Mouse (Mus musculus): Measurements from ENCODE around the gene Bicd2.

Gene Bicd2

DNA sequence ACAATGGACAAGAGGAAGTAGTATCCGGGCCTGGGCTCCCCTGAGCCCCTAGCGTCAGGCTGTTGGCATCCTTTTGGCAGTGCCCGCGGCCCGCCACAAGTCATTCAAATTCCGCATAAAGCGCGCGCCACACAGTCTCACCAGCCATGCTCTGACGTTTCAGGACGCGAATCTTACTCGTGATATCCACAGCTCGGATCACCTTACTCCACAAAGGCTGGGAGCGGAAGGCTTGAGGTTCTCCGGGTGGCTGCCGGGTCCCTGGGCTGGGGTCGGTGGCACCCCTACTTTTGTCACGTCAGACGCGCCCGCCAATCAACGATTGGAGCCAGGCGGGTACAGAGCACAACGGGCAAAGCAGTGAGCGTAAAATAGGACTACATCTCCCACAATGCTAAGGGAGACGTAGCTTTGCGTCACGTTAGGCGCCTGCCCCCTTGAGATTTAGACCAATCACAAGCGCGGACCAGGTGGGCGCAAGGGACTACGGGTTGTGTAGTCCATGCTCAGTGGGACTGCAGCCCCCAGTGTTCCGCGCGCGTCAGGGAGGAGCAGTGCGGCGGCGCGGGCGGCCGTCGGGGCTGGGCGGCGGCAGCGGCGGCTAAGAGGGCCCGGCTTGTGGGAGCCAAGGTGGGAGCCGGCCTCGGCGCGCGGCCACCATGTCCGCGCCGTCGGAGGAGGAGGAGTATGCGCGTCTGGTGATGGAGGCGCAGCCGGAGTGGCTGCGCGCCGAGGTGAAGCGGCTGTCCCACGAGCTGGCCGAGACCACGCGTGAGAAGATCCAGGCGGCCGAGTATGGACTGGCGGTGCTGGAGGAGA is at the start of gene Bicd2:
Gene Bicd2, plus strand, starts transcription at position 574 of the 819 bp plus-strand sequence.
- ChIA-PET POLR2A (interaction anchor here in 3 of 4 experiments (0.5 to 3.2 kb wide), 62 partner anchors 9 to 343 kb away, joined by 3 to 26 read pairs (median 4); partner anchors contain the start of genes Ippk (in 3 of the 3), Cenpp (in 2 of the 3), Ninj1 (in 2 of the 3) and Nol8 (in 2 of the 3)), CTCF (interaction anchor here in 3 of 4 experiments (0.5 to 2.6 kb wide), 10 partner anchors 38 to 304 kb away, joined by 3 to 18 read pairs (median 4); no protein-coding TSS in a partner anchor)

DNA sequence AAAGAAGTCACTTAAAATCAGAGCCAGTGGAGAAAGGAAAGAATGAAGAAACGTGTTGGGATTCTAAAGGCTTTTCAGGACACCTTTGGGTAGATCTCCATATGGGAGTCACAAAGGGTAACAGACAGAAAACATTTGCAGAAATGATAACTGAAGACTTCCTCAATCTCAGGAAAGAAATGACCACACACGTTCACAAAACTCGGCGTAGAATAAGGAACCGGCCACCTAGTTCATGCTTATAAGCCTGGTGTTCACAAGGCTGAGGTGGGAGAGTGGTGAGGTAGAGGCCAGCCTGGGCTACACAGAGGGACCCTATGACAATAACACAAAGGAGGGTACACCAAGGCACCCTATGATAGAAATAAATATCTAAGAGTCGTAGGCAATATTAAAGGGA is 49.4 kb upstream of the Bicd2 start:
- ChIA-PET POLR2A (no interaction called here), CTCF (no interaction called here)

DNA sequence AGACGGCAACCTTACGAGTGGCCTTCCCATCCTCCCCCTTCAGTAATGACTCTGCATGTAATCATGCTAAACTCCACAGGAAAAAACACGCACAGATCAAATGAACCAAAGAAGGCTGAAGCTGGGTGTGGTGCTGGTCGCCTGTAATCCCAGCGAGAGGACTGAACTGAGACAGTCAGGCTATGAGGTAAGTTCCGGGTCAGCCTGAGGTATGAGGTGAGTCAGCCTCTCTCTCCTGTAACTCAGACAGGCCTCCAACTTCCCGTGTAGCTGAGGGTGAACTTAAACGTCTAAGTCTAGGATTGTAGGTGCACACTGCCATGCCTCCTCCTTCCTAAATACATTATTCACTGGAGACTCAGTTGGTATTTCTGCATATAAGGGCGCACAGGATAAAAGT is 47.3 kb upstream of the Bicd2 start:
- ChIA-PET POLR2A (interaction anchor here in 1 of 4 experiments (0.6 kb wide), 1 partner anchor 14 kb away, joined by 3 read pairs; no protein-coding TSS in a partner anchor), CTCF (no interaction called here)

GRCm38 (mm10) chr13:49296270-49296669 is 45.1 kb upstream of the Bicd2 start:
- POLR2A ChIA-PET, result no interaction called here

DNA sequence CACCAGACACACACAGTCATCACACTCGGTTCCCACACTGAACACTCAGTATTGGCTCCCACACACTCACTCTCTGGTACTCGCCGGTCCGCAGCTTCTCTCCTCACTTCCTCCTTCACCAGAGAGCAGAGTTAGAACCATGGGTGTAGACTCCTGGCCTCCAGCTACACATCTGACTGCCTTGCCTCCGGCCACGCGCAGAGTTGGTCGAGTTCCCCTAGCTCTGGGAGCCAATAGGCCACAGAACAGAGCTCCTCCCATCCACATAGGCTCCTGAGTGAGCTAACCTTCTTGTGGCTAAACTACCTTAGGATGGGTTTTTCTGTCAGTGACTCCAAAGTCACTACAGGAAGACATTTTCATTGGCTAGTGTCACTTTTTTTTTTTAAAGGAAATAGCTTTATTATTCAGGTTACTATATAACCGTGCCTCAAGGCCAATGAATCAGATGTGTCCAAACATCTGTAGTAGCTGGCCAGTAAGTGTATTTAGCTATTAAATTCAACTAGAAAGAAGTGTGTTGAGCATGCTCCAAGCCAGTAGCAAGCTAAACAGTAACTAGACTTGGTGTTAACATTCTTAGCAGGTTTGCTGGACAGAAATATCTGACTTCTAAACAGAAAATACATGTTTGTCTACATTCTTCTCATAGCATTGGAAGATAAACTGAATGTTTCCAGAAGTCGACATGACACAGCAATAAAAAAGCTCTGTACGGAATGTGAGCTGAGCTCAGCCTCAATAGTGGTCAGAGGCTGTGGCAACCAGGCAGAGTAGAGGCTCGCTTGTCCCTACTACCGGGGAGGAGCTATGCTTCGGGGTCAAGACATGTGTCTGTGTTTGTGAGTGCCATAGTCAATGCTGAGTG is 42.6 kb upstream of the Bicd2 start:
- CTCF ChIA-PET, result interaction anchor here in 2 of 4 experiments (0.7 to 1.3 kb wide), 2 partner anchors 8 to 82 kb away, joined by 3 to 4 read pairs; no protein-coding TSS in a partner anchor

More at GRCm38 (mm10) chr13:49296270-49296669, 45.1 kb upstream of the Bicd2 start:
- CTCF ChIA-PET, result interaction anchor here in 2 of 4 experiments (0.6 to 1.1 kb wide), 2 partner anchors 21 to 143 kb away, joined by 3 to 10 read pairs; no protein-coding TSS in a partner anchor

DNA sequence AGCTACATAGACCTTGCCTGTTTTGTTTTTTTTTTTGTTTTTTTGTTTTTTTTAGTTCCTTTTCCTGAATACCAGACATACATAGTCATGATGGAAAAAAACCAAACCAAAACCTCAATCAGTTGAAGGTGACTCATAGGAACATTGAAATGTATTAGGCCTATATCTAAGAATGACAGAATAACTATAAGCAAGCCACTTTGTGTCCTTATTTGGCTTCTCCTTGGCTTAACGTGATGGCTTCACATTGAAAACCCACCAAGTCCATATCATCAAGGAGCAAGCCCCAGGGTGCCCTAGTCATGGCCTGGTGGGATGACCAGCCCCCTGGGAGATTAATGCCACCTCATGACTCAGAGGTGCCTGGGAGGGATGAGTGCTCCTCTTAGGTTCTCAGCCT is 40.6 kb upstream of the Bicd2 start:
- POLR2A ChIA-PET, result no interaction called here
- CTCF ChIA-PET, result no interaction called here

More for the DNA sequence above, 42.6 kb upstream of the Bicd2 start:
- POLR2A ChIA-PET, result interaction anchor here in 2 of 4 experiments (0.6 to 2.0 kb wide), 7 partner anchors 9 to 51 kb away, joined by 3 to 7 read pairs (median 4); no protein-coding TSS in a partner anchor

DNA sequence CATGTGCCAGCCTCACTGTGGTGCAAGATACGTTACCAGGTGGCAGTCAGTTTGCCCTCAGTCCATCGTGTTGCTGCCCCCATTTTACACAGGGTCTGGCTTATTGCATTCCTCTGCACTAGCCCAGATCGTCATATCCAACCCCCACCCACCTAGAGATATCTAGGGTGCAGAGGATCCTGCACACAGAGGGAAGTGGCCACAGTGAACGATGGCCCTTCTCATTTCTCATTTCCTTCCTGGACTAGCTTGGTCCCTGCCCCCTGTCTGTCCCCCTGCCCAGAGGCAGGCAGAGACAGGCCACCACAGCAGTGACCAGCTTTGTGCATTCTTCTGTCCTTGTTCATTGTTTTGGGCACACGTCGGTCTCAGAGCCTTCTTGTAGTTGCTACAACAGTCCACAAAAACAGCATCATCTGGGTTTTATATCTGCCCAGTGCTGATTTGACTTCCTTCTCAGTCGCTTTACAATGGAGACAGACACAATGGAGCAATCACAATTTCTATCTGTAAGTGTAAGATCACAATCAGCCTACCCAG is 34.5 kb upstream of the Bicd2 start:
- ChIA-PET CTCF (no interaction called here), POLR2A (interaction anchor here in 2 of 4 experiments (1.1 to 1.8 kb wide), 3 partner anchors 8 to 13 kb away, joined by 4 to 7 read pairs (median 4); partner anchors contain the start of gene Fgd3 (in 1 of the 2))

- ChIA-PET CTCF (interaction anchor here in 2 of 4 experiments (0.6 to 0.7 kb wide), 2 partner anchors 73 to 585 kb away, joined by 3 to 4 read pairs; no protein-coding TSS in a partner anchor), POLR2A (interaction anchor here in 3 of 4 experiments (0.6 to 1.8 kb wide), 6 partner anchors 9 to 205 kb away, joined by 3 to 7 read pairs (median 4); partner anchors contain the start of gene Fgd3 (in 2 of the 3))
Observed at GRCm38 (mm10) chr13:49307311-49307969, 33.9 kb upstream of the Bicd2 start.

- CTCF ChIA-PET, result interaction anchor here in 2 of 4 experiments (0.6 to 0.7 kb wide), 2 partner anchors 73 to 584 kb away, joined by 3 to 4 read pairs; no protein-coding TSS in a partner anchor
- POLR2A ChIA-PET, result interaction anchor here in 2 of 4 experiments (0.7 to 1.8 kb wide), 4 partner anchors 9 to 14 kb away, joined by 3 to 7 read pairs (median 4); partner anchors contain the start of gene Fgd3 (in 1 of the 2)
Observed at GRCm38 (mm10) chr13:49308206-49308605, 33.2 kb upstream of the Bicd2 start.

DNA sequence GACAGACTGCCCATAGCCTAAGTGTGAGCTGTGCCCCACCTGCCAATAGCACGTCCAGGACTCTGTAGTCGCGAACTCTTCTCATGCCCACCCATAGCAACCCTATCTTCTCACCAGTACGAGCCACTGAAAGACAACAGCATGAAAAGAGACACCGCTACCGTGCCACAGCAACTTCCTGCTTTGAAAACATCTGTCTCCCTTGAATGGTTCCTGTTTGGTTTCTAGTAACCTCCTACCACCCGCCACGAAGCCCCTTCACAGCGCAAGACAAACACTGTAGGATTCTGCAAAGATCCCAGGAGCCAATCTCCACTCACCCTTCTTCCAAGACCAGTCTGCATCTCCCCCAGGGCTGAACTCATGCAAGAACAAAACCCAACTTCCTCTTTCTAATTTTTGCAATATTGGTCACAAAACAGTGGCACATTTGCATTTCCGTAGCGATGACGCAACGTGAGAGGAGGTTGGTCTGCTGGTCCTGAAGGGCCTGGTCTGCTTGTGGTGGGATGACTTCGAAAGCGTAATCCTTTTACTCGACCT is 32.5 kb upstream of the Bicd2 start:
- POLR2A ChIA-PET, result interaction anchor here in 3 of 4 experiments (0.6 to 1.8 kb wide), 3 partner anchors 11 to 61 kb away, joined by 4 to 7 read pairs (median 5); partner anchors contain the start of gene Fgd3 (in 1 of the 3)
- CTCF ChIA-PET, result no interaction called here

DNA sequence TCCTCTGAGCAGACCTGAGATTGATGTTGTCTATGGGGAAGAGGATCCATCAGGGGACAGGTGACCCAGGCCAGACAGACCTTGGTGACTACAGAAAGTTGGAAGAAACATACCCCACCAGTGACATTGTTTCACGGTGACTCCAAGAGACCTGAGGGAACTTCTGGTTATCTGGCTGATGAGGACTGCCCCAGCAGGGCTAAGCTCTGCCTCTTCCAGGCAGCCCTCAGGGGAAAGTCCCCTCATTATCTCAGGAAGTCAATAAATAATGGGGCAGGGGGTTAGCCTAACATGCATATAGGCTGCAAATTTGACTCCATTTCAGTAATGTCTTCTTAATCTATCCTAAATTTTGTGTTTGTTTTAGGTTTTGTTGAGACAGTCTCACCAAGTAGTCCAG is 31.9 kb upstream of the Bicd2 start:
- ChIA-PET POLR2A (interaction anchor here in 1 of 4 experiments (0.6 kb wide), 1 partner anchor 62 kb away, joined by 5 read pairs; no protein-coding TSS in a partner anchor), CTCF (interaction anchor here in 1 of 4 experiments (0.5 kb wide), 1 partner anchor 19 kb away, joined by 3 read pairs; no protein-coding TSS in a partner anchor)

DNA sequence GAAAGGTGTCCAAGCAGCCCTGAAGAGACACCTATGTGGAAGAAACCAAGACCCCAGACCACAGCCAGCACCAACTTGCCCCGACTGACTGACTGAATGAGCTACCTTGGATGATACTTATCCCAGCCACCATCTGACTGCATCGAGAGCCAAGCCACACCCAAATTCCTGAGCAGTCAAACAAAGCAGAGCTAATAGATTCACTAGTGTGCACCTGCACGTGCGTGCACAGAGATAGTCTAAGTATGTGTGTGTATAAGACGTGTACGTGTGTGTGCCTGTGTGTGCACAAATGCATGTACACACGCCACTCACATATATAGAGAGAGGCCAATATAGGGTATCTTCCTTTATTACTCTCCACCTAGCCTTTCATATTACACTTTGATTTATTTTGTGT is 29.7 kb upstream of the Bicd2 start:
- CTCF ChIA-PET, result interaction anchor here in 2 of 4 experiments (0.6 to 0.7 kb wide), 2 partner anchors 27 to 64 kb away, joined by 3 read pairs; no protein-coding TSS in a partner anchor
- POLR2A ChIA-PET, result interaction anchor here in 3 of 4 experiments (0.6 to 1.4 kb wide), 7 partner anchors 13 to 81 kb away, joined by 3 to 6 read pairs (median 3); partner anchors contain the start of gene Bicd2 (in 1 of the 3)

- ChIA-PET CTCF (interaction anchor here in 2 of 4 experiments (0.7 to 1.9 kb wide), 3 partner anchors 20 to 190 kb away, joined by 3 to 10 read pairs (median 6); no protein-coding TSS in a partner anchor), POLR2A (interaction anchor here in 3 of 4 experiments (0.6 to 1.5 kb wide), 7 partner anchors 9 to 146 kb away, joined by 3 to 5 read pairs (median 4); partner anchors contain the start of genes Bicd2 (in 1 of the 3) and Card19 (in 1 of the 3))
Observed at GRCm38 (mm10) chr13:49316386-49317162, 24.8 kb upstream of the Bicd2 start.

DNA sequence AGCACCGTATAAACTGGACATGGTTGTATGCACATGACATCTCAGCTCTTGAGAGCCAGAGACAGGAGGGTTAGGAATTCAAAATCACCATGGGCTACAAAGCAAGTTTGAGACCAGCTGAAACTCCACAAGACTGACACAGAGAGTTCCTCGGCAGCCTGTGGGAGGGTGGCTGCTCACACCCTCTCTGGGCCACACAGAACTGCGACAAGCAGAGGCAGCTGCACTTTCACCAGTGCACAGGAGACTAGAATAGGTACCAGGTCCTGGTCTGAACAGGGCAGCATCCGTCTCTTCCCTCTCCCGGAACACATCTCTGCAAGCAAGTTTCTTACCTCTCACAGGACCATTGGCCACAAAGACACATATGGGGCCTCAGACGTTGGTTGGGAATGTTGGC is 23.9 kb upstream of the Bicd2 start:
- POLR2A ChIA-PET, result interaction anchor here in 3 of 4 experiments (0.5 to 1.4 kb wide), 4 partner anchors 11 to 109 kb away, joined by 3 to 6 read pairs (median 4); partner anchors contain the start of genes Bicd2 (in 1 of the 3) and Card19 (in 1 of the 3)
- CTCF ChIA-PET, result interaction anchor here in 2 of 4 experiments (0.9 to 1.9 kb wide), 2 partner anchors 21 to 64 kb away, joined by 3 to 6 read pairs; no protein-coding TSS in a partner anchor

DNA sequence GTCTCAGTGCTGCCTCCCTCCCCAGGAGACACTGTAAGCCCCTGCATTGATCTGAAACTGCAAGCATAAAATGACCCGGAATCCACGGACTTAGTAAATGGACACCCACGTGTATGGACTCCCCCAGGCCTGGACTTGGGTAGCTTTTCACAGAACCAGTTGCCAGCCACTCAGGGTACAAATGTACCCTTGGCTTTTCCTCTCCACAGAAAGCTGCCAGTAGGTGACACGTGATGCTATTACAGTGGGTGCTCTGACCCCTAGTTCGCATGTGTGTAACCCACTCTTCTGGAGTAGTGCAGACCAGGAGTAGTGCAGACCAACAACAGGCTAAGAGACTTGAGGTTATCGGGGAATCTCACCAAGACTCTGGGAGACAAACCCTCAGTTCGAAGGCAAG is 23.5 kb upstream of the Bicd2 start:
- ChIA-PET CTCF (interaction anchor here in 1 of 4 experiments (1.9 kb wide), 1 partner anchor 63 kb away, joined by 6 read pairs; no protein-coding TSS in a partner anchor), POLR2A (interaction anchor here in 2 of 4 experiments (0.5 to 1.1 kb wide), 2 partner anchors 11 to 109 kb away, joined by 3 to 6 read pairs; no protein-coding TSS in a partner anchor)

DNA sequence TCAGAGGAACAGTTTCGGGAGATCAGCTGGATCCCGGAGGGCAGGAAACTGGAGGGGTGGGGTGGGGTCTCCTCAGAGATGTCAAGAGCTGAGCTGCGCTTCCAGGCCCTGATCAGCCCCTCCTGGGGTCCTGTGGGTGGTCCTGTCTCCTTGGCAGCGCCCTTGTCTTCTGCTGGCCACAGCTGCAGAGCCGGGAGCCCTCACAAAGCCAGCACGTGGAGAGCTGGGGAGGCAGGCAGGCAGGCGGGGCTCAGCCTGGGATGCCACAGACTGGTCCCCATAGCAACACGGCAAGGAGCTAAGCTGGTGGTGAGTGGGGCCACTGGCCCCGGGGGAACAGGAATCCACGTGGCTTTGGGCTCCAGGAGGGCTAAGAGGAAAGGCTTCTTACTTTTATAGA is 21.3 kb upstream of the Bicd2 start, which contains the start of gene Fgd3:
Gene Fgd3, minus strand, starts transcription at position 272 of the 400 bp plus-strand sequence.
- ChIA-PET POLR2A (interaction anchor here in 2 of 4 experiments (0.8 to 1.7 kb wide), 3 partner anchors 12 to 71 kb away, joined by 3 to 4 read pairs (median 4); partner anchors contain the start of gene Susd3 (in 1 of the 2)), CTCF (interaction anchor here in 1 of 4 experiments (0.6 kb wide), 1 partner anchor 64 kb away, joined by 3 read pairs; no protein-coding TSS in a partner anchor)
